Mouse (Mus musculus): ENCODE measurements around the gene Spint4.

DNA sequence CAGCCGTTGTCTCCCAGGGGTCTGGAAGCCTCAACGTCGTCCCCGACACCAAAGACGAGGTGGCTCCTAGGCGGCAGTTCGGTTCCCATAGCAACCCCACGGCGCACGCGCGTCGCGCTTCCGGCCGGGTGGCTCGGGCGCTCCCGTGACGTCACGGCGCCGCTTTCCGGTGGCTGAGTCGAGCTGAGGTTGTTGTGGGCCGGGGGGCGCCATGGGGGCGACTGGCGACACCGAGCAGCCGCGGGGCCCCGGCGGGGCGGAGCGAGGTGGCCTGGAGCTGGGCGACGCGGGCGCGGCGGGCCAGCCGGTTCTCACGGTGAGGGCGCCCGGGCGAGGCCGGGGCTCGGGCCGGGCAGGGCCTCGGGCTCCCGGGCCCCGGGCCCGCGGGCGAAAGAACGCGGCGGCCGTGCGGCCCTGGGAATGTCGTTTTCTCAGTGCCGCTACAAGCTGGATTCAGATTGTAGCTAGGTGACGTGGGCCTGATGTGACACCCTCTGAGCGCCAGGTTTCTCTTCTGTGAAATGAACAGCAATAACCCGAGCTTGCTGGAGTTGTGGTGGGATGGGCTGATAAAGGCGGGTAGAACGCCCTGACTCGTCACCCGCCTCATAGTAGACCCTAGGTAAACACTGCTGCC lies 47.7 kb downstream of the Spint4 start, which contains the start of the genes Wfdc3 and Dnttip1:
- no peak for TF ChIP-seq CTCF (conservative IDR thresholded peaks at IDR 0.05; ENCODE audit: low read length)
- TF ChIP-seq POU5F1 (IDR thresholded peaks at IDR 0.05; ENCODE audit: borderline replicate concordance, low read length): no peak

All from E14TG2a.4 (cell line).